Mouse (Mus musculus) intestine, embryonic 14.5 days (tissue): ENCODE data around the gene Rtn3. TPM values are rescaled to one million over a fixed set of nuclear protein-coding genes. Genes with fewer than 3 reads are reported as not detected.

Experiments
- ATAC-seq: fragments of 200-750 bp; cut with Nextera tagmentation; replicated peaks from 2 replicates; pipeline ENCODE4 v1.8.0; 2017; ENCODE audit warnings: low read depth, moderate number of reproducible peaks, moderate TSS enrichment, moderate library complexity; ENCODE audit not compliant: low FRiP score, low TSS enrichment
- DNase-seq: peaks from one replicate; pipeline ENCODE4 v3.0.0-alpha.2; 2018; ENCODE audit warnings: low spot score
- H3K27ac ChIP-seq: fragments of 300-500 bp; sonication (generic); 2 replicates; pipeline ENCODE4 v1.5.1; 2014; ENCODE audit warnings: low read depth, mild to moderate bottlenecking, control low read depth
- H3K27me3 ChIP-seq: fragments of 300-500 bp; sonication (generic); replicated peaks from 2 replicates; pipeline ENCODE4 v1.6.1; 2014; ENCODE audit warnings: low read length, control low read depth; ENCODE audit not compliant: control insufficient read depth, insufficient read depth
- H3K36me3 ChIP-seq: fragments of 300-500 bp; sonication (generic); 2 replicates; pipeline ENCODE4 v1.6.1; 2014; ENCODE audit warnings: low read length, control low read depth; ENCODE audit not compliant: control insufficient read depth, insufficient read depth
- H3K4me1 ChIP-seq: fragments of 300-500 bp; sonication (generic); replicated peaks from 2 replicates; pipeline ENCODE4 v1.6.1; 2014; ENCODE audit warnings: low read length, control low read depth, mixed read lengths; ENCODE audit not compliant: control insufficient read depth, insufficient read depth
- H3K4me2 ChIP-seq: fragments of 300-500 bp; sonication (generic); 2 replicates; pipeline ENCODE4 v1.6.1; 2014; ENCODE audit warnings: low read length
- H3K4me3 ChIP-seq: fragments of 300-500 bp; sonication (generic); 2 replicates; pipeline ENCODE4 v1.5.1; 2014; ENCODE audit warnings: low read depth, low read length, control low read depth, mixed read lengths
- H3K9ac ChIP-seq: fragments of 300-500 bp; sonication (generic); 2 replicates; pipeline ENCODE4 v1.6.1; 2014; ENCODE audit warnings: mild to moderate bottlenecking, low read length
- H3K9me3 ChIP-seq: fragments of 300-500 bp; sonication (generic); 2 replicates; pipeline ENCODE4 v1.6.1; 2016; ENCODE audit warnings: low read length, control low read depth; ENCODE audit not compliant: control insufficient read depth
- WGBS: fragments of 180-500 bp; shearing (Covaris S2); extraction: QIAGEN DNeasy Blood & Tissue Kit; methylation state at CpG from one replicate; pipeline ENCODE4 v1.1.7; 2014; 5-methylcytosine and 5-hydroxymethylcytosine counted together
- polyA plus RNA-seq: library from polyadenylated mRNA; unstranded; fragments of >200 nt; fragmentation: Nextera tagmentation; extraction: Ambion mirVana; gene quantifications from 2 replicates; pipeline ENCODE4 v1.2.1, GENCODE M21; 2014

Rtn3 gene
- polyA plus RNA-seq, 1 experiment from 2014 or later, result 123 TPM

- ATAC-seq, result peak; percentile 97
- peak; percentile 94 for DNase-seq
- H3K36me3 ChIP-seq, result no peaks in the 10 kb centered on the region
- H3K4me2 ChIP-seq, result peak overlapping the region; percentile 58
- no peaks in the 10 kb centered on the region for H3K27me3 ChIP-seq
- H3K4me1 ChIP-seq, result peaks cover 4% of the 10 kb centered on the region
- H3K9ac ChIP-seq, result peak overlapping the region; percentile 92
- peak overlapping the region; percentile 62 for H3K4me3 ChIP-seq
- WGBS, result under 1% methylated on average over 84 of the region's 84 CpGs
- no peaks in the 10 kb centered on the region for H3K9me3 ChIP-seq
- peak overlapping the region; percentile 98 for H3K27ac ChIP-seq
Observed at GRCm38 (mm10) chr19:7494187-7495015, 11.3 kb upstream of the Rtn3 start.

- peaks cover 4% of the 10 kb centered on the region for H3K4me1 ChIP-seq
- 30% methylated on average over 31 of the region's 31 CpGs for WGBS
- DNase-seq (no peak), ATAC-seq (no peak)
- H3K4me2 ChIP-seq, result peak within 1 kb of the TSS; percentile 58
- peak within 1 kb of the TSS; percentile 92 for H3K9ac ChIP-seq
- H3K27me3 ChIP-seq, result no peaks in the 10 kb centered on the region
- no peaks in the 10 kb centered on the region for H3K9me3 ChIP-seq
- peak within 1 kb of the TSS; percentile 62 for H3K4me3 ChIP-seq
- no peaks in the 10 kb centered on the region for H3K36me3 ChIP-seq
- H3K27ac ChIP-seq, result peak within 1 kb of the TSS; percentile 98
Observed at GRCm38 (mm10) chr19:7493352-7494186, 10.5 kb upstream of the Rtn3 start, which contains the start of gene Atl3. TSS of gene Atl3 (plus strand) at chr19:7494040.

- Histone ChIP-seq H3K4me2 (no peak overlapping the region), H3K27ac (no peak overlapping the region), H3K36me3 (no peaks in the 10 kb centered on the region), H3K27me3 (no peaks in the 10 kb centered on the region), H3K9me3 (no peaks in the 10 kb centered on the region), H3K4me3 (no peak overlapping the region), H3K9ac (no peak overlapping the region), H3K4me1 (peaks cover 4% of the 10 kb centered on the region)
- no peak for DNase-seq
- ATAC-seq, result no peak
- WGBS, result 93% methylated on average over 2 of the region's 2 CpGs
Observed at GRCm38 (mm10) chr19:7492682-7493081, 9.6 kb upstream of the Rtn3 start.

- Histone ChIP-seq H3K27me3 (no peaks in the 10 kb centered on the region), H3K9me3 (no peaks in the 10 kb centered on the region), H3K36me3 (no peaks in the 10 kb centered on the region), H3K4me2 (no peak overlapping the region), H3K27ac (no peak overlapping the region), H3K9ac (no peak overlapping the region), H3K4me1 (no peaks in the 10 kb centered on the region; the same call in 1 of the 2 replicates), H3K4me3 (no peak overlapping the region)
- DNase-seq (no peak), ATAC-seq (no peak)
- 84% methylated on average over 6 of the region's 6 CpGs for WGBS
Observed at GRCm38 (mm10) chr19:7491960-7492359, 8.9 kb upstream of the Rtn3 start.

DNA sequence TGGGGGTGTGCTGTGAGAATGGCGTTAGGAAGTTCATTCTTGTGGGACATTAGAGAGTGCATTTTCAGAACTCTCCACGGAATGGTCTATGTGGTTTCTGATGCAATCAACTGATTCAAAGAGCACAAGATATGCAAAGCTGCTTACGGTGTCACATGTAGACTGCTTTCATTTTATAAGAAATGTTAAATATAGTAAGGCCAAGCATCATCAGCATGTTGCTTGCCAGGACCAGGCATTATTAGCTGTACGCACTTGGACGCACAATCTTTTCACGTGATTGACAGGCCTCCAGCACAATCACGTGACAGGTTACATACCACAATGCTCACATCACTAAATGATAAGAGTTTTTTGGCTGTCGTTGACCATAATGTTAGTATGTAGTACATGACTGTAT, 4.6 kb upstream of the Rtn3 start:
- DNase-seq, result no peak
- Histone ChIP-seq H3K4me1 (no peaks in the 10 kb centered on the region), H3K27ac (no peak overlapping the region), H3K36me3 (no peaks in the 10 kb centered on the region), H3K27me3 (no peaks in the 10 kb centered on the region), H3K4me2 (no peak overlapping the region), H3K4me3 (no peak overlapping the region), H3K9ac (no peak overlapping the region), H3K9me3 (no peaks in the 10 kb centered on the region)
- 86% methylated on average over 8 of the region's 8 CpGs for WGBS
- no peak for ATAC-seq

DNA sequence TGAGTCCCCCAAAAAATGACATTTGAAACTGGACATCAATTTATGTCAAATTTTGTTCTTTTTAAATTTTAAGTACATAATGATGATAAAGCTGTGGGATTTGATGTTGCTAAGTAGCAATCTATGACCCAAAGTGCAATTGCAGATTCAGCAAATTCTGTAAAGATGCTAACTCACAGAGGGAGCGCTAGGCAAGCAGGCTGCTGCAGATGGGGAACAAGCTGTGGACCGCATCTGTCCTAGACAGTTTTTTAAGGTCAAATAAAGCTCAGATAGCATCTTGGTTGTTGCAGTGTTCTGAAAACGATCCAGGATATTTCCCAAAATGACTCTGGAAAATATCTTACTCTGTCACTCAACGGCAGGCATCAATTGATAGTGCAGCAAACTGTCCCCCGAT, 995 bp upstream of the Rtn3 start:
- Histone ChIP-seq H3K9ac (no peak overlapping the region), H3K4me3 (peak overlapping the region; percentile 95; the same call in 1 of the 2 replicates), H3K4me1 (peaks cover 11% of the 10 kb centered on the region; the same call in 1 of the 2 replicates), H3K27me3 (no peaks in the 10 kb centered on the region), H3K4me2 (peak overlapping the region; percentile 61), H3K27ac (no peak overlapping the region), H3K9me3 (no peaks in the 10 kb centered on the region), H3K36me3 (no peaks in the 10 kb centered on the region)
- 58% methylated on average over 5 of the region's 5 CpGs for WGBS
- no peak for DNase-seq
- no peak for ATAC-seq

DNA sequence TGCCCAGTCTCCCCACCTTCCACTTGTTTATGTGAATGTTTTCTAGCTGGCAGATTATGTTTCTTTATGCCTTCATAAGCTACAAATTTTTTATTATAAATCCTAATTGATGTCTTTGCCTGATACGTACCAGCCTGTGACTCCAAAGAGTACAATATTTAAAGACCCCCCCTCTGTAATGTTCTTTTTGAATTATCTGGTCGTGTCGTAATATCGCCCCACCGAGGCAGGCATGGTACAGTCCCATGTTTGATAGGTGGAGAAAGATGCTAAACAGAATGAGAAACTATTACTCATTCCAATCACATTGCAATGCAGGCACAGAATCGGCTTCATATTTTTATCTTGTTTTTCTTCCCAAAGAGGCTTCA, 416 bp upstream of the Rtn3 start:
- DNase-seq (no peak), ATAC-seq (peak; percentile 64)
- Histone ChIP-seq H3K9me3 (no peaks in the 10 kb centered on the region), H3K27ac (peak overlapping the region; percentile 97), H3K4me2 (peak overlapping the region; percentile 61), H3K4me3 (peak overlapping the region; percentile 95), H3K27me3 (no peaks in the 10 kb centered on the region), H3K4me1 (peaks cover 11% of the 10 kb centered on the region; the same call in 1 of the 2 replicates), H3K36me3 (no peaks in the 10 kb centered on the region), H3K9ac (peak overlapping the region; percentile 40)
- 2% methylated on average over 6 of the region's 6 CpGs for WGBS

GRCm38 (mm10) chr19:7482266-7482598, 849 bp downstream of the Rtn3 start:
- H3K9ac ChIP-seq, result peak overlapping the region; percentile 87

More at GRCm38 (mm10) chr19:7482266-7482598, 849 bp downstream of the Rtn3 start:
- H3K36me3 ChIP-seq, result no peaks in the 10 kb centered on the region; the same call in 1 of the 2 replicates
- peaks cover 11% of the 10 kb centered on the region; the same call in 1 of the 2 replicates for H3K4me1 ChIP-seq
- DNase-seq, result no peak
- H3K4me3 ChIP-seq, result peak overlapping the region; percentile 95
- H3K4me2 ChIP-seq, result peak overlapping the region; percentile 61
- peak overlapping the region; percentile 97 for H3K27ac ChIP-seq
- no peak for ATAC-seq
- WGBS, result under 1% methylated on average over 7 of the region's 7 CpGs
- no peaks in the 10 kb centered on the region for H3K9me3 ChIP-seq
- no peaks in the 10 kb centered on the region for H3K27me3 ChIP-seq
